Mouse (Mus musculus) Patski (cell line): ENCODE results near the gene Slc35c2. TPM values are rescaled to one million over a fixed set of nuclear protein-coding genes. Genes with fewer than 3 reads are reported as not detected.

ENCODE experiments used
- ATAC-seq: fragments of 100-300 bp; one replicate; pipeline ENCODE4 v1.8.0; 2021
- CTCF ChIA-PET: fragments of 350-600 bp; sonication (Branson Sonifier 250); formaldehyde crosslinking; loops from one replicate; lab custom pipeline; 2022; ENCODE audit warnings: inconsistent platforms; lab: Charles Lee
- POLR2A ChIA-PET: fragments of 350-600 bp; sonication (Branson Sonifier 250); formaldehyde crosslinking; loops from one replicate; lab custom pipeline; 2022; ENCODE audit warnings: antibody characterized with exemption, inconsistent platforms; lab: Charles Lee
- DNase-seq: peaks from one replicate; pipeline ENCODE4 v3.0.0-alpha.2; 2011; ENCODE audit warnings: low read depth, low spot score
- H3K27me3 ChIP-seq: fragments of 371-371 bp; one replicate; pipeline ENCODE4 v1.5.1; 2021
- CTCF ChIP-seq: fragments of 100-300 bp; IDR thresholded peaks from one replicate; pipeline ENCODE4 v1.5.1; 2021
- in situ Hi-C: fragments of 300-500 bp; cut with MboI; formaldehyde crosslinking; loops from 3 replicates; pipeline ENCODE4 v1.11.1; 2018; ENCODE audit warnings: low pct_unique_long_range_greater_than_20kb, mixed read lengths
- polyA plus RNA-seq: library from polyadenylated mRNA; unstranded; gene quantifications from one replicate; pipeline ENCODE4 v1.2.3, GENCODE M21; 2021

The Slc35c2 gene
- polyA plus RNA-seq, 1 experiment from 2014 or later = 31.2 TPM

DNA sequence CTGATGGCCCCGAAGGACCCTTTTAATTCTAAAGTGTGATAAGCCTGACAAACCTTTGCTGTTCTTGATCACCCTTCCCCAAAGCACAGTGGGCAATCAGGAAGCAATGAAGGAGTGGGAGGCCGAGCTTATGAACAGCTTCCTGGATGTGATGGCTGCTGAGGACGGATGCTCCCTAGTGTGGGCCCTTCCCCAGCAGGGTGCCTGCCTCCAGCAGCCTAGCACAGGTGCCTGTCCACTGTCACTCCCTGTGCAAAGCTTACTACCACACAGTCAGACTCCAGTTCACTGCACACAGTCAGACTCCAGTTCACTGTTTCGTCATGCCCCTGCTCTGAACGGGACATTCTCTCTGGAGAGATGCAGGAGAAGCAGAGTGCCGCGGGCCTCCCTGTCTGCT, 24.7 kb upstream of the Slc35c2 start:
- ATAC-seq (no peak), DNase-seq (no peak)
- in situ Hi-C loops = no loop called here
- TF ChIP-seq CTCF = no peak
- H3K27me3 ChIP-seq = no peaks in the 10 kb centered on the region
- POLR2A ChIA-PET = interaction anchor here (0.6 kb wide), 1 partner anchor 33 kb away, joined by 3 read pairs; no protein-coding TSS in a partner anchor
- CTCF ChIA-PET = no interaction called here

DNA sequence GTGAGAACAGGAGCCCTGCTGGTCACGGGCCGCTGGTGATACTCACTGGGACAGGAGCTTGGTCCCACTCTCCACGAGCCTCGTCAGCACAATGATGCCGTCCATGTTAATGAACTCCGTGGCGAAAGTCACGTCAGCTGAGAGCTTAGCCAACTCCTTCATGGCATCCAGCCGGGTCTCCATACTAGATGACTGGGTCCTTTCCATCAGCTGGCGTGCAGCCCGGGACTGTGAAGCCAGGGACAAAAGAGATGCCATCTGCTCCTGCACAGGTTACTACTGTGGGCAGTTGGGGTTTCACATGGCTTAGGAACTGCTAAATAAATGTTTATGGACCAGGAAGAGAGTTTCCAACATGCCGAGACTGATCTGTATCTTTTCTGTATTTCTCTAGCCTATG, 23.9 kb upstream of the Slc35c2 start:
- ChIA-PET POLR2A (interaction anchor here (0.6 kb wide), 1 partner anchor 33 kb away, joined by 3 read pairs; no protein-coding TSS in a partner anchor), CTCF (no interaction called here)
- ATAC-seq (no peak), DNase-seq (no peak)
- TF ChIP-seq CTCF = no peak
- in situ Hi-C loops = no loop called here
- H3K27me3 ChIP-seq = no peaks in the 10 kb centered on the region

DNA sequence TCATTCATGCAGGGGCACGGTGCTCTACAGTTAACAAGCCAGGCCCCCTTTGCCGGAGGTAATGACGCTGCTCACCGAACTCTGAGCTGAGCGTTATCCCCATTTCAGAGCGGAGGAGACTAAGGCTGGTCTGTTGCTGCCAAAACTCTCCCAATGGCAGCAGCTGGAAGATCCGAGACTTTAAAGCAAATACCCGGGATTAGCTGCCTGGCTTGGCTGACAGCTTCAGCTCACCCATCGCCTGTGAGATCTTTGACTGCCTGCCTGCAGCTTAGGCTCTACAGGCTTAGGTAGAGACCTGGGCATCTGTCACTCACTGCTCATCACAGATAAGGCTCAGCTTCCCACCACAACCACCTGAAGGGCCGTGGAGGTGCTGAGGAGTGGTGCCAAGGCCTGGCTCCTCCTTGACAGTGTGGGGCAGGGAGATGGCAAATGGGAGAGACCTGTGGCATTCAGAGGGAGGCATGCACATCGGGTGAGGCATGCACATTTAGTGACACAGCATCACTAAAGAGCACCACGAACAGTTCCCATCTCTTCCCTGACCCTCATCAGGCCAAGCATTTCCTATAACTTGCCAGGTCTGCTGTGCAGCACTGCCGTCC, 23.3 kb upstream of the Slc35c2 start:
- POLR2A ChIA-PET = no interaction called here
- no peak for DNase-seq

GRCm38 (mm10) chr2:165307801-165308200, 20.1 kb upstream of the Slc35c2 start:
- ChIA-PET POLR2A (no interaction called here), CTCF (interaction anchor here (0.6 to 1.0 kb wide), 2 partner anchors 19 to 29 kb away, joined by 4 to 6 read pairs; no protein-coding TSS in a partner anchor)
- DNase-seq (no peak), ATAC-seq (no peak)
- TF ChIP-seq CTCF = no peak
- H3K27me3 ChIP-seq = no peaks in the 10 kb centered on the region
- in situ Hi-C loops = no loop called here

More for the DNA sequence above, 23.3 kb upstream of the Slc35c2 start:
- in situ Hi-C loops = no loop called here
- CTCF ChIA-PET = interaction anchor here (1.5 kb wide), 1 partner anchor 21 kb away, joined by 4 read pairs; no protein-coding TSS in a partner anchor
- no peak for TF ChIP-seq CTCF
- no peaks in the 10 kb centered on the region for H3K27me3 ChIP-seq
- ATAC-seq = no peak

- DNase-seq = no peak
- ChIA-PET POLR2A (interaction anchor here (1.8 kb wide), 1 partner anchor 18 kb away, joined by 4 read pairs; the partner anchor contains the start of gene Slc35c2), CTCF (no interaction called here)
- no peak for TF ChIP-seq CTCF
- in situ Hi-C loops = no loop called here
- no peak for ATAC-seq
- no peaks in the 10 kb centered on the region for H3K27me3 ChIP-seq
Measured at GRCm38 (mm10) chr2:165305438-165305837, 17.8 kb upstream of the Slc35c2 start.

DNA sequence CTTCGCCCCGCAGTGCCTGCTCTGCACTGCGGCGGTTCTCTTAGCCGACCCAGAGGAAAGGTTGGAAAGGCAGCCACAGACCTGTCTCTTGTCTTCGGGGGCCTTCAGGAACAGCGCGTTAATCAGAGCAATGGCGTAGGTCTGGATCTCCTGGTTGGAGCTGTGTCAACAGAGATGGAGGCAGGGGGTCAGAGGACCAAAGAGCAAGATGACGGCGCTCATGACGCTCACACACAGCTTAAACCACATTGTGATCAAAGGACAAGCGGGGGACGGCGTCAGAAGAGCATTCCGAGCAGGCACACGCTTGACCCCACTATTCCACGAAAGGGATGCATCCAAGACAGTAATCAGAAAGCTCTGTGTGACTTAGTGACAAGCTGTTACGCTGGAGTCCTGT, 17.1 kb upstream of the Slc35c2 start:
- CTCF ChIA-PET = no interaction called here
- H3K27me3 ChIP-seq = no peaks in the 10 kb centered on the region
- DNase-seq (no peak), ATAC-seq (no peak)
- TF ChIP-seq CTCF = no peak
- in situ Hi-C loops = no loop called here
- POLR2A ChIA-PET = interaction anchor here (1.8 kb wide), 1 partner anchor 17 kb away, joined by 4 read pairs; the partner anchor contains the start of gene Slc35c2

GRCm38 (mm10) chr2:165303354-165304012, 15.8 kb upstream of the Slc35c2 start:
- in situ Hi-C loops = no loop called here
- ATAC-seq (no peak), DNase-seq (no peak)
- no peak for TF ChIP-seq CTCF
- ChIA-PET CTCF (interaction anchor here (0.7 kb wide), 1 partner anchor 16 kb away, joined by 3 read pairs; the partner anchor contains the start of gene Slc35c2), POLR2A (no interaction called here)
- H3K27me3 ChIP-seq = no peaks in the 10 kb centered on the region

DNA sequence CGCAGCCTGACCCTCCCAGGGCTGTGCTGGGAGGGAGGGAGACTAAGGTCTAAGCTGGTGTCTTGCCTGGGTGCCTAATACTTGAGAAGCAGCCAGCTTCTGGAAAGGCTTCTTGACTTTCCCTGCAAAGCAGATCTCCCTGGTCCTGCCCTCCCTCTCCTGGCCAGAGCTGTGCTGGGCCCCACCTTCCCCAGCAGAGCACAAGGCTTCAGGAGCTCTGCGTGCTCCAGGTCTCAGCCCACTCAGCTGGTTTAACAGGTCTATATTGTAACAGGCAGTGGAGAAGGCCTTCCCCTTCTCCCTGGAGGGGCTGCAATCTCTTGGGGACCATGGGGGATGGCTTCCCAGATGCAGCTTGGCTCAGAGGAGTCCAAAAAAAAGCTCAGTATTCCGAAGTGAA, 13.7 kb upstream of the Slc35c2 start:
- ATAC-seq (no peak), DNase-seq (no peak)
- ChIA-PET CTCF (no interaction called here), POLR2A (no interaction called here)
- in situ Hi-C loops = no loop called here
- TF ChIP-seq CTCF = no peak
- H3K27me3 ChIP-seq = no peaks in the 10 kb centered on the region

GRCm38 (mm10) chr2:165300885-165301284, 13.2 kb upstream of the Slc35c2 start:
- ATAC-seq (no peak), DNase-seq (no peak)
- no peak for TF ChIP-seq CTCF
- POLR2A ChIA-PET = no interaction called here
- in situ Hi-C loops = no loop called here
- CTCF ChIA-PET = no interaction called here
- no peaks in the 10 kb centered on the region for H3K27me3 ChIP-seq

- DNase-seq (no peak), ATAC-seq (no peak)
- ChIA-PET POLR2A (no interaction called here), CTCF (no interaction called here)
- TF ChIP-seq CTCF = no peak
- H3K27me3 ChIP-seq = no peaks in the 10 kb centered on the region
- in situ Hi-C loops = no loop called here
Measured at GRCm38 (mm10) chr2:165300424-165300823, 12.8 kb upstream of the Slc35c2 start.

DNA sequence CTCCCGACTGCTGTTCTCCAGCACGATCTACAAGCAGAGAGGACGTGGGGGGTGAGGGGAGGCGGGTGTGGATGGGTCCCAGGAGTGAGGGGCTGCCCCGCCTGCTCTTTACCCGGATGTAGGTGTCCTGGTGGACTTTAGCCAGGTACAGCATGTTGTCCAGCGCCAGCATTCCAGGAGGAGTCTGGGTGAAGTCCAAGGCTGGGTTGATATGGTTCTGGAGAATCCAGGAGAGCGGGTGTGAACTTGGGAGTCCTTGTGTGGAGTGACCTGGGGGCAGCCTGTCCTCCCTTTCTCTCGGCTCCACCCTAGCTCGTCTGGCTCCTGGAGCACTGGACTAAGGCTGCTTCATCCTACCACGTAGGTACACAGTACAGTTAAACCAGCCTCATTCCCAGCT, 9.8 kb upstream of the Slc35c2 start:
- CTCF ChIA-PET = no interaction called here
- in situ Hi-C loops = no loop called here
- ATAC-seq (no peak), DNase-seq (no peak)
- H3K27me3 ChIP-seq = no peaks in the 10 kb centered on the region
- POLR2A ChIA-PET = no interaction called here
- TF ChIP-seq CTCF = no peak
